Mouse (Mus musculus): ENCODE measurements around the gene Tbc1d5. TPM values are rescaled to one million over a fixed set of nuclear protein-coding genes. Genes with fewer than 3 reads are reported as not detected.
A peak's percentile ranks its signal among the peaks of the same experiment; 100 is the strongest.

The Tbc1d5 gene
- total and polyA plus RNA-seq, 3 experiments, result 6.6 to 13.9 (median 7.7) TPM

DNA sequence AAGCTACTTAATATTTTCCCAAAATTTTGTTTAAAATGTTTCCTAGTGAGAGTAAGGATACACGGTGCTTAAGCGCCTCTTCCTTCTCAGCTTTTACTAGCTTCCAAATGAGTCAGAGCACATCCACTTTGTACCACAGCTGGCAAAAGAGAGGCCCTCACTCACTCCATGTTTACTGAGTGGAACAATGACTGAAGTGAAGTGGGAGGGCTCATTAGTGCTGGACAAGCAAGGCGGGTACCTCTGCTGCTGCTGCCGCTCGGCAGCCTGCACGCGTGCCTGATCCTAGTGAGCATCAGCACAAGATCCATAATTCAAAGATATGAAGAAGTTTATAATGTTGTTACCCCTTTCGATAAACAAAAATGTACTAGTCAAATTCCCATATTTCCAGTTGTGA, 376.8 kb downstream of the Tbc1d5 start:
- H3K4me2 ChIP-seq (ENCODE audit: insufficient read depth, low read depth, poor library complexity, severe bottlenecking), result no peak overlapping the region
- H3K36me3 ChIP-seq (replicated peaks in 1 of 2; ENCODE audit: control insufficient read depth in 1 of 2, insufficient read depth in 1 of 2, low read length in 1 of 2), result peaks cover 0 to 11% of the 10 kb centered on the region in 2 experiments
- TF ChIP-seq MXI1 (IDR thresholded peaks at IDR 0.05; ENCODE audit: low read depth, low read length) (no peak), SIN3A (IDR thresholded peaks at IDR 0.05; ENCODE audit: low read length) (no peak), ZKSCAN1 (IDR thresholded peaks at IDR 0.05; ENCODE audit: borderline replicate concordance, low read depth, low read length) (no peak), BHLHE40 (IDR thresholded peaks at IDR 0.05; ENCODE audit: low read depth, low read length) (no peak), MAX (IDR thresholded peaks at IDR 0.05; ENCODE audit: low read length) (no peak), EP300 (IDR thresholded peaks at IDR 0.05; ENCODE audit: low read length) (no peak), PAX5 (IDR thresholded peaks at IDR 0.05; ENCODE audit: low read length) (no peak), MYC (IDR thresholded peaks at IDR 0.05; ENCODE audit: low read depth, low read length) (no peak), JUN (IDR thresholded peaks at IDR 0.05; ENCODE audit: insufficient read depth, low read depth, low read length) (no peak), RCOR1 (conservative IDR thresholded peaks at IDR 0.05; ENCODE audit: low read depth, low read length) (no peak), ZMIZ1 (IDR thresholded peaks at IDR 0.05; ENCODE audit: low read depth, low read length) (no peak), MAFK (IDR thresholded peaks at IDR 0.05; ENCODE audit: insufficient replicate concordance, low read length) (no peak), ZNF384 (IDR thresholded peaks at IDR 0.05; ENCODE audit: low read depth, low read length) (no peak), UBTF (IDR thresholded peaks at IDR 0.05; ENCODE audit: low read depth, low read length) (no peak), POLR2AphosphoS2 (IDR thresholded peaks at IDR 0.05; ENCODE audit: low read depth, low read length) (no peak)
- no peak overlapping the region for H3K4me3 ChIP-seq (replicated peaks in 1 of 3; ENCODE audit: low read depth in 2 of 3, low read length in 2 of 3, poor library complexity in 1 of 3)
- H3K9me3 ChIP-seq (replicated peaks; ENCODE audit: low read length), result no peaks in the 10 kb centered on the region
- no peak overlapping the region for H3K27ac ChIP-seq (ENCODE audit: insufficient read depth, low read depth)
- in situ Hi-C loops (cut with MboI; ENCODE audit: low pct_ligation_motif_present, low pct_unique_long_range_greater_than_20kb, low sequenced_read_pairs) (loop anchor here (25.0 kb wide), 1 partner anchor 485 kb away; no protein-coding TSS in a partner anchor), dilution Hi-C loops (cut with MboI; ENCODE audit: extremely low pct_ligation_motif_present, extremely low pct_unique_long_range_greater_than_20kb, low sequenced_read_pairs) (no loop called here)
- H3K27me3 ChIP-seq (replicated peaks), result no peaks in the 10 kb centered on the region
- no peaks in the 10 kb centered on the region for H3K4me1 ChIP-seq (ENCODE audit: control insufficient read depth in 1 of 2, insufficient read depth in 2 of 2)
- no peaks in the 10 kb centered on the region for H3K79me2 ChIP-seq (replicated peaks; ENCODE audit: control insufficient read depth, extremely low read depth, insufficient read depth, poor library complexity, severe bottlenecking)
- H3K9ac ChIP-seq (ENCODE audit: insufficient read depth, low read depth), result no peak overlapping the region
- DNase-seq (ENCODE audit: extremely low read depth), result no peak

DNA sequence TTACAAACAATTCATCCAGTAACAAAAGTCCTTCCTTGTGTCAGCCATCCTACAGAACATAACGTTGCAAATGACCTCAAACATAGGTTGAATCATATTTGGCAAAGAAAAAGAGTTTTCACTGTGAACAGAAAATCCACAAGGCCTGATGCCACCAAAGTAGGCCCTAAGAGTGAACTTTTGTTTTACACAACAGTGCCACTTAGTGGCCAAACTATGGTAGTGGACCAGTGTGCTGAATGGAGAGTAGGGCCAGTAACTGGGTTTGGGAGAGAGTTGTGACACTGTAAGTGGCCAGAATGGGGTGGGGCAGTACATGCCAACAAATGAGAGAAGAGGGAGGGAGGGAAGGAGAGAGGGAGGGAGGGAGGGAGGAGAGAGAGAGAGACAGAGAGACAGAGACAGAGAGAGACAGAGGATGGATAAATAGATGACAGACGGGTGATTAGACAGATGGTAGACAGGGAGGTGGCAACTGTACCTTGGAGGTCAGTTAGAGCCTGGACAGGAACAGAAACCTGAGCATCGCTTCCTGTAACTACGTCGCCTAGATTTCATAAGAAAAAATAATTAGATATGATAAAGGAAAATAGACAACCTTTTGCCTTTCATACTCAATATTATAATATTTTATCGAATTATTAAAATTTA, 383.6 kb downstream of the Tbc1d5 start:
- no peak overlapping the region for H3K4me2 ChIP-seq (ENCODE audit: insufficient read depth, low read depth, poor library complexity, severe bottlenecking)
- peaks cover 0 to 9% of the 10 kb centered on the region in 2 experiments for H3K36me3 ChIP-seq (replicated peaks in 1 of 2; ENCODE audit: control insufficient read depth in 1 of 2, insufficient read depth in 1 of 2, low read length in 1 of 2)
- no peaks in the 10 kb centered on the region for H3K79me2 ChIP-seq (replicated peaks; ENCODE audit: control insufficient read depth, extremely low read depth, insufficient read depth, poor library complexity, severe bottlenecking)
- H3K9me3 ChIP-seq (replicated peaks; ENCODE audit: low read length), result no peaks in the 10 kb centered on the region
- peak; percentile 80 for DNase-seq (ENCODE audit: extremely low read depth)
- 0 out of 4 replicates have a peak, but pooled peaks cover 0 to 3% of the 10 kb centered on the region in 2 experiments for H3K4me1 ChIP-seq (ENCODE audit: control insufficient read depth in 1 of 2, insufficient read depth in 2 of 2)
- H3K4me3 ChIP-seq (replicated peaks in 1 of 3; ENCODE audit: low read depth in 2 of 3, low read length in 2 of 3, poor library complexity in 1 of 3), result no peak overlapping the region
- in situ Hi-C loops (cut with MboI; ENCODE audit: low pct_ligation_motif_present, low pct_unique_long_range_greater_than_20kb, low sequenced_read_pairs), result loop anchor here (25.0 kb wide), 2 partner anchors 458 to 858 kb away; no protein-coding TSS in a partner anchor
- H3K27me3 ChIP-seq (replicated peaks), result no peaks in the 10 kb centered on the region
- dilution Hi-C loops (cut with MboI; ENCODE audit: extremely low pct_ligation_motif_present, extremely low pct_unique_long_range_greater_than_20kb, low sequenced_read_pairs), result no loop called here
- H3K27ac ChIP-seq (ENCODE audit: insufficient read depth, low read depth), result no peak overlapping the region
- no peak overlapping the region for H3K9ac ChIP-seq (ENCODE audit: insufficient read depth, low read depth)
- TF ChIP-seq CTCF (conservative IDR thresholded peaks at IDR 0.05 in 1 of 2, IDR thresholded peaks at IDR 0.05 in 1 of 2; ENCODE audit: low read depth in 2 of 2, low read length in 2 of 2) (peak; percentile 64 to 86), HCFC1 (IDR thresholded peaks at IDR 0.05; ENCODE audit: low read depth, low read length) (peak; percentile 36; the same call in 1 of the 2 replicates), JUND (conservative IDR thresholded peaks at IDR 0.05; ENCODE audit: low read depth, low read length) (peak; percentile 45; the same call in 1 of the 2 replicates), POLR2AphosphoS2 (IDR thresholded peaks at IDR 0.05; ENCODE audit: low read depth, low read length) (no peak), ZKSCAN1 (IDR thresholded peaks at IDR 0.05; ENCODE audit: borderline replicate concordance, low read depth, low read length) (no peak), TBP (conservative IDR thresholded peaks at IDR 0.05; ENCODE audit: low read depth, low read length) (no peak), SIN3A (IDR thresholded peaks at IDR 0.05; ENCODE audit: low read length) (0 out of 2 replicates have a peak, but pooled peaks have one; percentile 51), SMC3 (IDR thresholded peaks at IDR 0.05; ENCODE audit: low read depth, low read length) (peak; percentile 88), MXI1 (IDR thresholded peaks at IDR 0.05; ENCODE audit: low read depth, low read length) (no peak), UBTF (IDR thresholded peaks at IDR 0.05; ENCODE audit: low read depth, low read length) (no peak), RAD21 (IDR thresholded peaks at IDR 0.05; ENCODE audit: low read depth, low read length) (peak; percentile 92), ZC3H11A (IDR thresholded peaks at IDR 0.05; ENCODE audit: low read depth, low read length) (peak; percentile 70), CHD1 (IDR thresholded peaks at IDR 0.05; ENCODE audit: low read depth, low read length) (no peak), IRF4 (IDR thresholded peaks at IDR 0.05; ENCODE audit: low read depth, low read length) (peak; percentile 28; the same call in 1 of the 2 replicates), NRF1 (IDR thresholded peaks at IDR 0.05; ENCODE audit: low read depth, low read length) (no peak)
